Comparison of ENCODE assay signal across 8 mouse cellular contexts in the genomic region with DNA sequence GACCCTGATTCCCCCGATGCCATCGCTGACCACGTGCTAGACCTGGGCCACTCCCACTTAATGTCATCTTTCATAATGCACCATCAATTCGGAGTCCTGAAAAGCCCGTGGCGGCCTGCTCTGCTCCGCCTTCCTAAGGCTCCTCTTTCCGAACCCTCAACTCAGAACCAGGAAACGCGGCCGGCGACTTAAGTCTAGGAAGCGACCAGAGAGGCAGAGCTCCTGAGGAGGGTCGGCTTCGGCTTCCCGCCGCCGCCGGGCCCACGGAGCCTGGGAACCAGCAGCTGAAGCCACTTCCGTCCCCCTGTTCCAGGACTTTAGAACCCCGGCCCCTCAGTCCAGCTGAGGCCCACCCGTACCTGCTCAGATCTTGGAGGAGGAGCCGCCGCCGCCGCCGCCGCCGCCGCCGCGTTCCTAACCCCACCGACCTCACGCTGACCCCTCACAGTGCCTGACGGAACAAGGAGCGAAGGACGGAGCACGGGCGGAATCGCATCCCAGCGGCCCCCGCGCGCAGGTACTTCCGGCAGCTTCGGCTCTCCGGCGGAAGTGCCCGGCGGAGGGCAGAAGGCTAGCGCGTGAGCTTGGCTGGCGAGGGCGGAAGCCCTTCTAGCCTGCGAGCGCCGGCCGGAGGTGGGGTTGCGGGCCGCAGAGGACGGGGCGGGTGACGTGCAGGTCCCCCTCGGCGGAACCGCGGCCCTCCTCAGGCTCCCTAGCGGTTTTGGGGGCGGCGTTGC. TPM values are rescaled to one million over a fixed set of nuclear protein-coding genes. Genes with fewer than 3 reads are reported as not detected.
DNase-seq lines count a peak whose midpoint lies in the region; ATAC-seq and TF ChIP-seq lines count a peak whose summit lies in the region.

A gene (plus strand): TSS at position 69 of the 737 bp plus-strand sequence.
A gene (minus strand): TSS at position 545 of the 737 bp plus-strand sequence.

- TF ChIP-seq CTCF in MEL (IDR thresholded peaks at IDR 0.05 in 2 of 3, conservative IDR thresholded peaks at IDR 0.05 in 1 of 3; ENCODE audit: control insufficient read depth in 1 of 3, insufficient read depth in 1 of 3, low read depth in 2 of 3, low read length in 3 of 3, poor library complexity in 1 of 3, severe bottlenecking in 1 of 3) = no peak
- TF ChIP-seq CTCF in cerebellum, adult 2 months (IDR thresholded peaks at IDR 0.05; ENCODE audit: borderline replicate concordance, insufficient read depth, low read depth, low read length) = no peak

- peak; percentile 93 for DNase-seq in MEL (ENCODE audit: low read depth, low spot score)
- DNase-seq in cerebellum, adult 2 months = peak; percentile 92
- peak; percentile 81 for DNase-seq in forelimb bud, embryonic 11.5 days (ENCODE audit: low read depth, low spot score)
- DNase-seq in layer of hippocampus, adult 9-10 months (ENCODE audit: low spot score) = peak; percentile 30
- DNase-seq in ovary, postnatal 10 days (ENCODE audit: low spot score) = peak; percentile 71
- peak; percentile 64 to 74 for DNase-seq in thymus, postnatal 10 days (ENCODE audit: low spot score in 2 of 2)

- no peaks in the 10 kb centered on the region for H3K9me3 ChIP-seq in MEL (replicated peaks; ENCODE audit: insufficient read depth, low read length)
- no peaks in the 10 kb centered on the region for H3K9me3 ChIP-seq in lung, embryonic 16.5 days (ENCODE audit: control insufficient read depth, low read length)

- peak within 1 kb of the TSS; percentile 88 to 98 for H3K4me3 ChIP-seq in MEL (ENCODE audit: control insufficient read depth in 1 of 2, insufficient read depth in 1 of 2, low read depth in 2 of 2, low read length in 2 of 2)
- H3K4me3 ChIP-seq in cerebellum, adult 2 months (replicated peaks; ENCODE audit: insufficient read depth, low read depth, low read length) = peak within 1 kb of the TSS; percentile 76
- H3K4me3 ChIP-seq in lung, embryonic 16.5 days (ENCODE audit: low read length) = peak within 1 kb of the TSS; percentile 77

- H3K79me2 ChIP-seq in MEL (ENCODE audit: control insufficient read depth, insufficient read depth, low read length, poor library complexity) = peaks cover 54% of the 10 kb centered on the region

- peak; percentile 68 to 87; a peak in 3 of 4 replicates for TF ChIP-seq POLR2A in MEL (IDR thresholded peaks at IDR 0.05; ENCODE audit: control insufficient read depth in 1 of 2, insufficient read depth in 1 of 2, low read depth in 1 of 2, low read length in 2 of 2, poor library complexity in 1 of 2)
- peak; percentile 55 for TF ChIP-seq POLR2A in cerebellum, adult 2 months (IDR thresholded peaks at IDR 0.05; ENCODE audit: borderline replicate concordance, insufficient read depth, low read length)

- TF ChIP-seq RAD21 in MEL (IDR thresholded peaks at IDR 0.05; ENCODE audit: low read depth, low read length) = no peak

- no peaks in the 10 kb centered on the region for H3K27me3 ChIP-seq in MEL (ENCODE audit: control insufficient read depth in 1 of 2, insufficient read depth in 2 of 2, low read length in 2 of 2)
- no peaks in the 10 kb centered on the region for H3K27me3 ChIP-seq in cerebellum, adult 2 months (ENCODE audit: control insufficient read depth, insufficient read depth, low read length)
- H3K27me3 ChIP-seq in lung, embryonic 16.5 days (ENCODE audit: control insufficient read depth, insufficient read depth, low read depth, low read length) = no peaks in the 10 kb centered on the region

- peak within 1 kb of the TSS; percentile 97 for H3K4me2 ChIP-seq in lung, embryonic 16.5 days (ENCODE audit: low read depth, low read length)

- ATAC-seq in hematopoietic stem cell, adult 5-6 weeks (replicated peaks in 1 of 2; ENCODE audit: insufficient read depth in 1 of 2, low FRiP score in 2 of 2, low TSS enrichment in 1 of 2, low read depth in 1 of 2, poor library complexity in 2 of 2, severe bottlenecking in 2 of 2) = peak; percentile 83 to 91
- peak; percentile 93 for ATAC-seq in lung, embryonic 16.5 days (ENCODE audit: low read depth)

- peaks cover 5 to 13% of the 10 kb centered on the region in 2 experiments for H3K4me1 ChIP-seq in MEL (ENCODE audit: control insufficient read depth in 1 of 2, insufficient read depth in 2 of 2, low read length in 2 of 2)
- H3K4me1 ChIP-seq in cerebellum, adult 2 months (ENCODE audit: control insufficient read depth, insufficient read depth, low read length) = no peaks in the 10 kb centered on the region
- H3K4me1 ChIP-seq in lung, embryonic 16.5 days (replicated peaks; ENCODE audit: control insufficient read depth, insufficient read depth, low read length) = peaks cover 25% of the 10 kb centered on the region

- TF ChIP-seq EP300 in MEL (IDR thresholded peaks at IDR 0.05; ENCODE audit: low read depth in 1 of 2, low read length in 2 of 2) = no peak

- H3K9ac ChIP-seq in MEL (ENCODE audit: control insufficient read depth, low read depth, low read length, poor library complexity, severe bottlenecking) = peak within 1 kb of the TSS; percentile 98
- peak within 1 kb of the TSS; percentile 96 for H3K9ac ChIP-seq in lung, embryonic 16.5 days (ENCODE audit: low read length)

- under 1% methylated on average over 71 of the region's 71 CpGs for WGBS in cerebellum, adult 2 months
- WGBS in lung, embryonic 16.5 days = under 1% methylated on average over 61 of the region's 71 CpGs

- H3K27ac ChIP-seq in MEL (ENCODE audit: control insufficient read depth, low read depth, low read length) = peak within 1 kb of the TSS; percentile 82
- H3K27ac ChIP-seq in cerebellum, adult 2 months (ENCODE audit: insufficient read depth, low read length) = peak within 1 kb of the TSS; percentile 69
- H3K27ac ChIP-seq in lung, embryonic 16.5 days (ENCODE audit: low read length) = peak within 1 kb of the TSS; percentile 89

- peaks cover 17 to 20% of the 10 kb centered on the region in 2 experiments for H3K36me3 ChIP-seq in MEL (ENCODE audit: control insufficient read depth in 1 of 2, insufficient read depth in 2 of 2, low read length in 2 of 2)
- peaks cover 20% of the 10 kb centered on the region for H3K36me3 ChIP-seq in lung, embryonic 16.5 days (ENCODE audit: control insufficient read depth, insufficient read depth, low read length)

TF ChIP-seq in MEL, 35 proteins besides CTCF, POLR2A, EP300 and RAD21 (continues in another document):
- TF ChIP-seq MAZ (IDR thresholded peaks at IDR 0.05; ENCODE audit: low read depth, low read length) (no peak), JUND (IDR thresholded peaks at IDR 0.05; ENCODE audit: low read depth, low read length) (no peak), TCF12 (IDR thresholded peaks at IDR 0.05; ENCODE audit: low read depth, low read length) (peak; percentile 37; the same call in 1 of the 2 replicates), E2F4 (IDR thresholded peaks at IDR 0.05; ENCODE audit: borderline replicate concordance, low read depth, low read length) (peak; percentile 23; the same call in 1 of the 2 replicates), SIN3A (IDR thresholded peaks at IDR 0.05; ENCODE audit: low read length) (peak; percentile 87), MEF2A (IDR thresholded peaks at IDR 0.05; ENCODE audit: extremely low read depth, insufficient replicate concordance, low read depth, low read length, poor library complexity, severe bottlenecking) (no peak), MAX (IDR thresholded peaks at IDR 0.05; ENCODE audit: low read length) (peak; percentile 96), USF1 (IDR thresholded peaks at IDR 0.05; ENCODE audit: low read depth, low read length) (peak; percentile 80), TBP (IDR thresholded peaks at IDR 0.05; ENCODE audit: low read depth, low read length) (no peak), SMC3 (IDR thresholded peaks at IDR 0.05; ENCODE audit: low read depth, low read length) (no peak), MAFK (IDR thresholded peaks at IDR 0.05; ENCODE audit: borderline replicate concordance, low read depth, low read length) (no peak), GATA1 (IDR thresholded peaks at IDR 0.05; ENCODE audit: low read depth, low read length) (no peak), GABPA (IDR thresholded peaks at IDR 0.05; ENCODE audit: low read depth, low read length) (no peak), KAT2A (conservative IDR thresholded peaks at IDR 0.05; ENCODE audit: low read depth, low read length) (no peak; the same call in 1 of the 2 replicates), NELFE (IDR thresholded peaks at IDR 0.05; ENCODE audit: low read depth, low read length) (peak; percentile 72), UBTF (IDR thresholded peaks at IDR 0.05; ENCODE audit: borderline replicate concordance, insufficient read depth, low read depth, low read length) (no peak), MXI1 (IDR thresholded peaks at IDR 0.05; ENCODE audit: low read depth, low read length) (peak; percentile 99), MYB (IDR thresholded peaks at IDR 0.05; ENCODE audit: low read depth, low read length) (no peak), ELF1 (IDR thresholded peaks at IDR 0.05; ENCODE audit: low read depth, low read length) (peak; percentile 85), CHD2 (IDR thresholded peaks at IDR 0.05; ENCODE audit: low read length) (no peak), ZMIZ1 (IDR thresholded peaks at IDR 0.05; ENCODE audit: low read depth, low read length) (no peak), CHD1 (IDR thresholded peaks at IDR 0.05; ENCODE audit: low read depth, low read length) (no peak), RCOR1 (IDR thresholded peaks at IDR 0.05; ENCODE audit: low read depth, low read length) (no peak), HCFC1 (IDR thresholded peaks at IDR 0.05; ENCODE audit: low read depth, low read length) (peak; percentile 90), POLR2AphosphoS2 (IDR thresholded peaks at IDR 0.05; ENCODE audit: low read length) (peak; percentile 68), MYC (IDR thresholded peaks at IDR 0.05; ENCODE audit: low read depth, low read length) (peak; percentile 95; the same call in 1 of the 2 replicates), TAL1 (IDR thresholded peaks at IDR 0.05; ENCODE audit: low read length) (no peak)

RNA-seq across cellular contexts. Expression of the first gene that starts in this region (rescaled TPM):
- total RNA-seq in MEL (2012; rRNA removed) = 22.5 and 30.7 TPM in 2 replicates
- 10 to 100 TPM in 1 of 2 experiments, not detected in 1; 28.0 TPM for polyA plus RNA-seq in MEL (2012; ENCODE audit: insufficient read depth in 1 of 2, insufficient read length in 2 of 2, low read depth in 1 of 2, low replicate concordance in 2 of 2, missing spikeins in 1 of 2)
- polyA plus RNA-seq in cerebellum, adult 2 months (2012; rRNA removed) = 102 and 106 TPM in 2 replicates
- 48.8 and 55.8 TPM in 2 replicates for total RNA-seq in hematopoietic stem cell, adult 5-6 weeks (2017)
- polyA plus RNA-seq in lung, embryonic 16.5 days (2015; fragmentation: Nextera tagmentation; extraction: Ambion mirVana) = 39.2 and 39.4 TPM in 2 replicates

RNA-seq across cellular contexts. Expression of the second gene that starts in this region (rescaled TPM):
- total RNA-seq in MEL (2012; rRNA removed) = 34.4 and 36.8 TPM in 2 replicates
- 10 to 100 TPM in 1 of 2 experiments, not detected in 1; 68.8 TPM for polyA plus RNA-seq in MEL (2012; ENCODE audit: insufficient read depth in 1 of 2, insufficient read length in 2 of 2, low read depth in 1 of 2, low replicate concordance in 2 of 2, missing spikeins in 1 of 2)
- polyA plus RNA-seq in cerebellum, adult 2 months (2012; rRNA removed) = 75.6 and 77.7 TPM in 2 replicates
- total RNA-seq in hematopoietic stem cell, adult 5-6 weeks (2017) = 54.9 and 75.9 TPM in 2 replicates
- polyA plus RNA-seq in lung, embryonic 16.5 days (2015; fragmentation: Nextera tagmentation; extraction: Ambion mirVana) = 60.8 and 62.0 TPM in 2 replicates

Comparison
In these comparisons a context has a peak if more than half of its experiments do, and no peak if none do; other contexts are left out.
1. Peak in every context shown above with its lines: DNase-seq, ATAC-seq, H3K4me3 ChIP-seq and H3K27ac ChIP-seq.
2. DNase-seq: peak in every context shown above with its lines; median percentile 93 in MEL; 92 in cerebellum, adult 2 months; 81 in forelimb bud, embryonic 11.5 days; 71 in ovary, postnatal 10 days; 69 in thymus, postnatal 10 days; 30 in layer of hippocampus, adult 9-10 months.